Mouse (Mus musculus) liver, adult 2 months (tissue): Measurements from ENCODE around the gene Cadm1. TPM values are rescaled to one million over a fixed set of nuclear protein-coding genes. Genes with fewer than 3 reads are reported as not detected.

ENCODE experiments used
- DNase-seq: peaks from one replicate; pipeline ENCODE4 v3.0.0-alpha.2; 2011; ENCODE audit warnings: low read depth, low spot score; ENCODE audit errors: extremely low read depth
- H3K27ac ChIP-seq: fragments of 200-500 bp; replicated peaks from 2 replicates; pipeline ENCODE4 v1.5.1; 2012; ENCODE audit warnings: low read depth, mild to moderate bottlenecking, control low read depth, inconsistent platforms, low read length; ENCODE audit not compliant: insufficient read depth
- H3K27me3 ChIP-seq: fragments of 200-500 bp; 2 replicates; pipeline ENCODE4 v1.6.1; 2012; ENCODE audit warnings: mild to moderate bottlenecking, moderate library complexity, low read length, inconsistent platforms; ENCODE audit not compliant: control insufficient read depth, insufficient read depth
- H3K36me3 ChIP-seq: fragments of 200-500 bp; 2 replicates; pipeline ENCODE4 v1.6.1; 2012; ENCODE audit warnings: low read length, inconsistent platforms; ENCODE audit not compliant: control insufficient read depth, insufficient read depth
- H3K4me1 ChIP-seq: fragments of 200-500 bp; 2 replicates; pipeline ENCODE4 v1.6.1; 2011; ENCODE audit warnings: low read length; ENCODE audit not compliant: control insufficient read depth, insufficient read depth
- H3K4me3 ChIP-seq: fragments of 200-500 bp; 2 replicates; pipeline ENCODE4 v1.5.1; 2011; ENCODE audit warnings: low read depth, mild to moderate bottlenecking, control low read depth, low read length, moderate library complexity; ENCODE audit not compliant: insufficient read depth
- H3K79me2 ChIP-seq: fragments of 200-500 bp; 2 replicates; pipeline ENCODE4 v1.6.1; 2012; ENCODE audit warnings: inconsistent platforms, mild to moderate bottlenecking, low read length, moderate library complexity; ENCODE audit not compliant: control insufficient read depth, insufficient read depth
- H3K9ac ChIP-seq: fragments of 200-500 bp; 2 replicates; pipeline ENCODE4 v1.6.1; 2012; ENCODE audit warnings: low read depth, mild to moderate bottlenecking, control low read depth, inconsistent platforms, low read length
- CTCF ChIP-seq: fragments of 200-500 bp; IDR thresholded peaks from 2 replicates; pipeline ENCODE4 v1.5.1; 2011; ENCODE audit warnings: low read depth, low read length, control low read depth
- POLR2A ChIP-seq: fragments of 200-500 bp; IDR thresholded peaks from 2 replicates; pipeline ENCODE4 v1.6.1; 2011; ENCODE audit warnings: low read length, control low read depth; ENCODE audit not compliant: insufficient read depth; ENCODE audit errors: extremely low read depth
- WGBS: fragments of 180-500 bp; shearing (Covaris S2); methylation state at CpG from one replicate; pipeline ENCODE4 v1.1.7; 2018; 5-methylcytosine and 5-hydroxymethylcytosine counted together
- polyA plus RNA-seq: library from polyadenylated mRNA; depleted of rRNA; stranded (reverse); fragments of >200 nt; gene quantifications from 2 replicates; pipeline ENCODE4 v1.2.3, GENCODE M21; 2012
- total RNA-seq: library from RNA; depleted of rRNA; stranded (reverse); fragments of >200 nt; gene quantifications from 2 replicates; pipeline ENCODE4 v1.2.3, GENCODE M21; 2014

Cadm1 gene
- total and polyA plus RNA-seq, 2 experiments = 12.5 to 21.4 TPM

- Histone ChIP-seq H3K79me2 (no peaks in the 10 kb centered on the region), H3K4me3 (no peak overlapping the region), H3K9ac (no peak overlapping the region), H3K27ac (no peak overlapping the region), H3K27me3 (no peaks in the 10 kb centered on the region), H3K36me3 (peaks cover 8% of the 10 kb centered on the region), H3K4me1 (no peaks in the 10 kb centered on the region)
- WGBS = 89% methylated on average over 4 of the region's 4 CpGs
- DNase-seq = no peak
- no peak for TF ChIP-seq POLR2A
- no peak for TF ChIP-seq CTCF
These were observed 272.6 kb downstream of the Cadm1 start for GRCm38 (mm10) chr9:47802527-47802926.

- no peak for DNase-seq
- no peak overlapping the region for H3K4me3 ChIP-seq
- no peak overlapping the region for H3K9ac ChIP-seq
- no peaks in the 10 kb centered on the region for H3K79me2 ChIP-seq
- no peaks in the 10 kb centered on the region for H3K4me1 ChIP-seq
- whole genome bisulfite sequencing = 81% methylated on average over 13 of the region's 13 CpGs
- TF ChIP-seq CTCF (no peak), POLR2A (no peak)
- H3K27ac ChIP-seq = no peak overlapping the region
- H3K27me3 ChIP-seq = no peaks in the 10 kb centered on the region
- H3K36me3 ChIP-seq = peaks cover 6% of the 10 kb centered on the region; the same call in 1 of the 2 replicates
These were observed 273.6 kb downstream of the Cadm1 start for GRCm38 (mm10) chr9:47803531-47804105.

GRCm38 (mm10) chr9:47805658-47806057 lies 275.7 kb downstream of the Cadm1 start:
- Histone ChIP-seq H3K79me2 (no peaks in the 10 kb centered on the region), H3K27me3 (no peaks in the 10 kb centered on the region), H3K4me3 (no peak overlapping the region), H3K36me3 (peaks cover 4% of the 10 kb centered on the region; the same call in 1 of the 2 replicates), H3K27ac (no peak overlapping the region), H3K4me1 (no peaks in the 10 kb centered on the region), H3K9ac (no peak overlapping the region)
- WGBS = 87% methylated on average over 7 of the region's 7 CpGs
- no peak for DNase-seq
- no peak for TF ChIP-seq CTCF

GRCm38 (mm10) chr9:47825668-47826067 lies 295.7 kb downstream of the Cadm1 start:
- WGBS = 95% methylated on average over 4 of the region's 4 CpGs
- Histone ChIP-seq H3K27me3 (no peaks in the 10 kb centered on the region), H3K4me1 (no peaks in the 10 kb centered on the region), H3K9ac (no peak overlapping the region), H3K36me3 (peaks cover 2% of the 10 kb centered on the region; the same call in 1 of the 2 replicates), H3K4me3 (no peak overlapping the region), H3K27ac (no peak overlapping the region), H3K79me2 (no peaks in the 10 kb centered on the region)
- TF ChIP-seq POLR2A (no peak), CTCF (no peak)
- DNase-seq = no peak

- no peak for DNase-seq
- TF ChIP-seq POLR2A (no peak), CTCF (no peak)
These were observed 298.8 kb downstream of the Cadm1 start for GRCm38 (mm10) chr9:47828762-47829161.

GRCm38 (mm10) chr9:47829204-47829603 lies 299.2 kb downstream of the Cadm1 start:
- no peak for DNase-seq
- TF ChIP-seq POLR2A (no peak), CTCF (no peak)
- Histone ChIP-seq H3K36me3 (no peaks in the 10 kb centered on the region), H3K4me1 (no peaks in the 10 kb centered on the region), H3K9ac (no peak overlapping the region), H3K27me3 (no peaks in the 10 kb centered on the region), H3K79me2 (no peaks in the 10 kb centered on the region), H3K4me3 (no peak overlapping the region), H3K27ac (no peak overlapping the region)
- 71% methylated on average over 10 of the region's 10 CpGs for WGBS

More at GRCm38 (mm10) chr9:47828762-47829161, 298.8 kb downstream of the Cadm1 start:
- Histone ChIP-seq H3K27ac (no peak overlapping the region), H3K4me1 (no peaks in the 10 kb centered on the region), H3K36me3 (peaks cover under 1% of the 10 kb centered on the region; the same call in 1 of the 2 replicates), H3K79me2 (no peaks in the 10 kb centered on the region), H3K9ac (no peak overlapping the region), H3K4me3 (no peak overlapping the region), H3K27me3 (no peaks in the 10 kb centered on the region)
- WGBS = 30% methylated on average over 13 of the region's 13 CpGs
